Mouse (Mus musculus) testis, adult 2 months (tissue): ENCODE data around the gene Chchd3.

Source experiments
- CTCF ChIP-seq: fragments of 200-500 bp; IDR thresholded peaks from 2 replicates; pipeline ENCODE4 v1.5.1; 2012; ENCODE audit warnings: low read depth, mild to moderate bottlenecking, inconsistent platforms, low read length, moderate library complexity; ENCODE audit not compliant: control insufficient read depth, insufficient read depth, insufficient replicate concordance
- POLR2A ChIP-seq: fragments of 200-500 bp; IDR thresholded peaks from 2 replicates; pipeline ENCODE4 v1.6.1; 2012; ENCODE audit warnings: low read depth, mild to moderate bottlenecking, inconsistent platforms, low read length, moderate library complexity; ENCODE audit not compliant: control insufficient read depth

DNA sequence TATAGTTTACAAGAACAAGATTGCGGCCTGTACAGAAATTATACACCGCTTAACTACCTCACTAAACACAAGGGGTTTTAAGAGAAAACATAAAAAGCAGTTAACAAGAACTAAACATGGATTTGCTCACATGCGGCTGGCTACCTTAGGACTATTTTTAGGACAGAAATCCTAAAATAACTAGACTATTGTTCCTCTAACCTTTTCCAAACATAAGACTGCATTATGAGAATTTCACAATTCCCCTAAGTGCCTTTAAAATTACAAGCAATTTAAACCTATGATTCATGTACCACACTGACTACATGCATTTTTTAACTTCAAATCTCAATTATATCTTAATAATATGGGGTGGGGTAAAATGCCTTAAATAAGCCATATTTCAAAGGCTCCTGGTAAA is 123.3 kb downstream of the Chchd3 start:
- TF ChIP-seq CTCF (no peak), POLR2A (no peak)
